Mouse (Mus musculus) G1E-ER4 (cell line): Measurements from ENCODE around the gene Cnpy2. TPM values are rescaled to one million over a fixed set of nuclear protein-coding genes. Genes with fewer than 3 reads are reported as not detected.

ENCODE experiments used
- GATA1 ChIP-seq: IDR thresholded peaks from one replicate; pipeline ENCODE4 v1.8.0; 2012; ENCODE audit warnings: low read length, inconsistent platforms
- polyA plus RNA-seq: library from polyadenylated mRNA; stranded (reverse); fragments of >175 nt; gene quantifications from 2 replicates; pipeline ENCODE4 v1.2.3, GENCODE M21; 2012

Gene Cnpy2
- polyA plus RNA-seq, 1 experiment, result 115 TPM

DNA sequence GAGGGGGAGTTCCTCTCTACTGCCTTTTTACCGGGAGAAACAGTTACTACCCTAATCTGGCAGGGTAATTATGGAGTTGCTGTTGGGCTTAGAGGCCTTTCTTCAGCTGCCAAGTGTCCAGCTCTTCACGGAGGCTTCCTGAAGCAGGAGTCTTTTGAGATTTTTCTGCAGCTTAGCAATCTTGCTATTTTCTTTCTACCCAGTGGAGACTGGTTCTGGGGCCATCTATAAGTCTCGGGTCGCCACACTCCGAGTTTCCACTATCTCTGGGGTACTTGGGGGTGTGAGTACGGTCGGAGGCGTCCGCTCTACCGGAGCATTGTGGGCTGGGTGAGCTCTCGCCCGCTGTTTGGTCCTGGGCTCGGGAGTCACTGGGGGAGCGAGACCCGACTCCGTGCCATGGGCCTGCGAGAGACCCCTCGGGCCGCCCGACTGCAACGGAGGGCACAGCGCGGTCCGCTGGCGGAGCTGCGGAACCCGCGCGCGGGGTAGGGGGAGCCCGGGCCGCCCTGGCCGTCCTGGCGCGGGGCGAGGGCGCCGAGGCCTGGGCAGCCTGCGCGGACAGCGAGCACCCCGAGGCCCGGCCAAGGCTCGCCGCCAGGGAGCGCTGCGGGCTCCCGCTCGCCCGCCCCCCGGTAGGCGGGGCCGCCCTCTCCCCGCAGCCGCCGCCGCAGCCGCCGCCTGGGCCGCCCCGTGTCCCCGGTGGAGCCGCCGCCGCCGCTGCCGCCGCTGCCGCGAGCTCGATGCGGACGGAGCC lies 54.4 kb downstream of the Cnpy2 start, which contains the start of gene Ankrd52:
TSS of gene Ankrd52 (plus strand) at position 661 of the 757 bp plus-strand sequence.
- no peak for TF ChIP-seq GATA1

Other genes with a start within 250 kb of the Cnpy2 start
- gene Atp5b, start 239.2 kb upstream of the Cnpy2 start, polyA plus RNA-seq, result 2,012 and 2,953 TPM in 2 replicates
- 30.8 and 32.5 TPM in 2 replicates for gene Baz2a, start 230.9 kb upstream of the Cnpy2 start, polyA plus RNA-seq
- 8.8 and 10.8 TPM in 2 replicates for gene Rbms2, start 142.2 kb upstream of the Cnpy2 start, polyA plus RNA-seq
- 15.4 and 19.6 TPM in 2 replicates for gene Gls2, start 128.0 kb upstream of the Cnpy2 start, polyA plus RNA-seq
- 3.9 and 5.2 TPM in 2 replicates for gene Spryd4, start 110.7 kb upstream of the Cnpy2 start, polyA plus RNA-seq
- gene Mip, start 96.6 kb upstream of the Cnpy2 start, polyA plus RNA-seq, result not detected in 2 replicates
- 38.9 and 45.1 TPM in 2 replicates for gene Timeless, start 90.4 kb upstream of the Cnpy2 start, polyA plus RNA-seq
- 0.04 TPM in 1 of 2 replicates, not detected in the other for gene Apon, start 68.4 kb upstream of the Cnpy2 start, polyA plus RNA-seq
- gene Apof, start 53.8 kb upstream of the Cnpy2 start, polyA plus RNA-seq, result not detected in 2 replicates
- 9.1 TPM in 2 replicates for gene Stat2, start 51.9 kb upstream of the Cnpy2 start, polyA plus RNA-seq
- 0.05 and 0.08 TPM in 2 replicates for gene Il23a, start 23.7 kb upstream of the Cnpy2 start, polyA plus RNA-seq
- gene Pan2, start 19.1 kb upstream of the Cnpy2 start, polyA plus RNA-seq, result 2.7 and 3.1 TPM in 2 replicates
- 16.3 and 53.3 TPM in 2 replicates for gene Cs, start 15.3 kb downstream of the Cnpy2 start, polyA plus RNA-seq
- gene Coq10a, start 46.5 kb downstream of the Cnpy2 start, polyA plus RNA-seq, result 8.7 and 15.8 TPM in 2 replicates
- gene Ankrd52, start 54.7 kb downstream of the Cnpy2 start, polyA plus RNA-seq, result 79.7 and 85.8 TPM in 2 replicates
- not detected in 2 replicates for gene Slc39a5, start 78.8 kb downstream of the Cnpy2 start, polyA plus RNA-seq
- 226 and 249 TPM in 2 replicates for gene Nabp2, start 89.0 kb downstream of the Cnpy2 start, polyA plus RNA-seq
- 11.6 and 14.5 TPM in 2 replicates for gene Rnf41, start 89.2 kb downstream of the Cnpy2 start, polyA plus RNA-seq
- gene Smarcc2, start 136.8 kb downstream of the Cnpy2 start, polyA plus RNA-seq, result 158 and 204 TPM in 2 replicates
- 221 and 292 TPM in 2 replicates for gene Myl6, start 171.7 kb downstream of the Cnpy2 start, polyA plus RNA-seq
- 18.5 and 18.8 TPM in 2 replicates for gene Myl6b, start 176.2 kb downstream of the Cnpy2 start, polyA plus RNA-seq
- gene Esyt1, start 203.4 kb downstream of the Cnpy2 start, polyA plus RNA-seq, result 77.9 and 92.1 TPM in 2 replicates
- 18.8 and 21.2 TPM in 2 replicates for gene Zc3h10, start 225.3 kb downstream of the Cnpy2 start, polyA plus RNA-seq
- 8,707 and 11,892 TPM in 2 replicates for gene Rpl41, start 226.8 kb downstream of the Cnpy2 start, polyA plus RNA-seq
- 631 and 749 TPM in 2 replicates for gene Pa2g4, start 243.5 kb downstream of the Cnpy2 start, polyA plus RNA-seq